Mouse (Mus musculus) liver, adult 2 months (tissue): Measurements from ENCODE around the gene Dbn1.

ENCODE experiments used
- CTCF ChIP-seq: fragments of 200-500 bp; IDR thresholded peaks from 2 replicates; pipeline ENCODE4 v1.5.1; 2011; ENCODE audit warnings: low read depth, low read length, control low read depth
- POLR2A ChIP-seq: fragments of 200-500 bp; IDR thresholded peaks from 2 replicates; pipeline ENCODE4 v1.6.1; 2011; ENCODE audit warnings: low read length, control low read depth; ENCODE audit not compliant: insufficient read depth; ENCODE audit errors: extremely low read depth

DNA sequence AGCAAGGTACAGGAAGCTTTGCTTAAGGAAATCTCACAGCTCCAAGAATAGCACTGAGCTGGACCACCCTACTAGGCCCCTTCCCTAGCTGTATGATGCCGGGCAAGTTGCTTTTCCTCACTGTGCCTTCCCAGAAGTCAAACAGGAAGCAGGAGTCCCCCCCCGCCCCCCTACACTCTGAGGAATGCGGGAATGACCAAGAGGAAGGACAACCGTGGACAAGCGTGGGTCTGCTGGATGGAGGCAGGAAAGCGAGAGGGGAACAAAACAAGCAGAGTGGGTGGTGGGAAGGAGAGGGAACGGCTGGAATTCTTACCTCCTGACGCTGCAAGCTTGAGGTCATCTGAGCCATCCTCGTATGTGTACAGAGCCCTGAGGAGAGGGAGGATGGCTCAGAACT lies 4.8 kb downstream of the Dbn1 start:
- no peak for TF ChIP-seq CTCF
- TF ChIP-seq POLR2A, result no peak
